Mouse (Mus musculus): ENCODE results near the gene Ndufb6.

Ndufb6 gene

DNA sequence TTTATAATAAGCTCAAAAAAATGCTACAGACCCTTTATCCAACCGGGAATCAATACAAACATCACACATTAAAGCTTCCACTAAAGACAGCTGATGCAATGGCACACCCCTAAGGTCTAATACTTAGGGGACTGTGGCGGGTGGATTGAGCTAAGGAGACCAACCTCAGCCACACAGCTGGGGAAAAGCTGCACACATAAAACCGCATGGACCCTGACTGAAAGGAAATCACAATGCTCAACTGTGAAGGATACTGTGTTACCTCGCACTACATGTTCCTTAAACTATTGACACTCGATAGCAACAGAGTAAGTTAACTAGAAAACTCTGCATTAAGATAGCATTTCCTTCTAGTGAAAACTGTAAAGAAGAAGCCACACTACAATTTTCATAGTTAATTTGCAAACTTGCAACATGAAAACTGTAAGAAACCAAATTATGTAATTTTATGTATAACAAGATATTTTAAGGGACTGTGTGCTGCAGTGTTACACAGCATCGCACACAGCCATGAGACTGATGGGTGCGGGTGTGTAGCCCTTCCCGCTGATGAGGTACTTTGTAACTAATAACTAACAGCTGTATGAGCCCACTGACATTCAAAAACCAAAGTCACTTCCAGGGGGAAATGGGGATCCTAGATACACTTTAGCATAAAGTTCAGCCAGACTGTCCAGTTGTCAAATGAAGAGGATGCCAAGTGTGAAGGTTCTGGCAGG, 24.7 kb downstream of the Ndufb6 start:
- no peak for DNase-seq (ENCODE audit: low spot score)

DNA sequence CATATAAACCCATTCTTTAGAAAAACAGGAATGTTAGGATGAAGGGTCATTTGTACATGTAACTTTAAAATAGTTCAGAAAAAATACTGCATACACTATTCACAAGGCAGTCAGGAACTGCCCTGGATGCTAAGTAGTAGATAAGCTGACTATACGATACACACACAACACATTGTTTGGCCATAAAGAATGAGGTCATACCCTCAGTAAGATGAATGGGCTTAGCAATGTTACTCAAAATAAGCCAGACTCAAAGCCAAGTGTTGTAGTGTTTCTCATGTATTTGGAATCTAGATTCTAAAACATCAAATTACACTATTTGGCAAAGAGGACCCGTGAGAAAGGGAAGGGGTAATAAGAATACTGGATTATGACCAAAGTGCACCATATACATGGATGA, 25.5 kb downstream of the Ndufb6 start:
- no peak for DNase-seq (ENCODE audit: low spot score)

DNA sequence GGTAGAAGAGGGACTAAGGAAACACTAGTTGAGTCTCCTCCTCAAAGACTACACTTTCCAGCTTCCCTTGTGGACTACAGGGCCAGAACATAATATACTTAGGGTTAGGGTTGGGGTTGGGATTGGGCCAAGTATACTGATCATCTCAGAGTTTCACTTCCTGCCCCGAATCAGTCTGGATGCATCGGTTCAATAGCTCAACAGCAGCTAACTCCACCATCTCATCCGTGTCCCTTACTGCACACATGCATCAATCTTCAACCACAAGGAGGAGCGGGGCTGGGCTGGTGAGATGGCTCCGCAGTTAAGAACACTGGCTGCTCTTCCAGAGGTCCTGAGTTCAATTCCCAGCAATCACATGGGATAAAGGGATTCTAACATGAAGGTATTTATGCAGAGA, 28.2 kb downstream of the Ndufb6 start:
- no peak for DNase-seq (ENCODE audit: low spot score)

DNA sequence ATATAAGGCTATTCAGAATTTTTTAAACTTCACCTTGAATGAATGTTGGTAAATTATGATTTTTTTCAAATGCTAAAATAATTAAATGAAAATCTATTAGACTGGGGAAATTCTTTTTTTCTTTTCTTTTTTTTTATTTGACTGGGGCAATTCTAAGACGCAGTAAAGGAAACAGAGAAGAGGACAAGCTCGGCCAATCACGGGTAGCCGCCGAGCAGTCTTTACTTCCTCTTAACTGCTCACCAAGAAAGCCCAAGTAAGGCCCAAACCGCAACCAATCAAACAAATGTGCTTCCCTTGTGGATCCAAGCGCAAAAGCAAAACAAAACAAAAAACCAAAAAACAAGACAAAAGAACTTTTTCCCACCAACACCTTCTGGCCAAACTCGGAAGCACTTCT, 35.2 kb downstream of the Ndufb6 start:
- DNase-seq (ENCODE audit: low spot score) = no peak

DNA sequence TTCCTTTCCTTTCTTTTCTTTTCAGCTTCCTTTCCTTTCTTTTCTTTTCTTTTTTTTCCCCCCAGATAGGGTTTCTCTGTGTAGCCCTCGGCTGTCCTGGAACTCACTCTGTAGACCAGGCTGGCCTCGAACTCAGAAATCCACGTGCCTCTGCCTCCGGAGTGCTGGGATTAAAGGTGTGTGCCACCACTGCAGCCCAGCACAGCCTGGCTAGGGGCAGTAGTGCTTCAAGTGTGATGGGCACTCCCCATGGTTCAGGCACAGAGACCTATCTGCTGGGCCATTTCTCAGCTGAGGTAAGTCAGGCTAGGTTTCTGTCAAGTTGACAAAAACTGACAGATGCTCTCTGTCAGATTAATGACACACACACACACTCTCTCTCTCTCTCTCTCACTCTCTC, 36.2 kb downstream of the Ndufb6 start:
- DNase-seq (ENCODE audit: low spot score) = no peak

DNA sequence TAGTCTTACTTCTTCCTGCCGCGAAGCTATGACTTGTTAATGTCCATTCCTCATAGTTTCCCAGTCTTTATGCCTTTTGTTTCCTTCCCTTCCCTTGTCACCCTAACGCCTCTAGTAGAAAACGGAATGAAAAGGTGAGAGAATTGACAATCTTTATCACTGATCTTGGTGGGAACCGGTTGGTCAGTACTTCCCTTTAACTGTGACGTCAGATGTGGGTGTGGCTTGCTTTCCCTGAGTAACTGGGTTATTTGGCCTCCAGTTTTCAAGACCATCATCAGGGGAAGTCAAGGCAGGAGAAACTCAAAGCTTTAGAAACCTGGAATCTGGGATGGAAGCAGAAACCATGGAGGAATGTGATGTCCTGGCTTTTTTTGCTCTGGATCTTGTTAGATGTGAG, 37.3 kb downstream of the Ndufb6 start:
- no peak for DNase-seq (ENCODE audit: low spot score)

DNA sequence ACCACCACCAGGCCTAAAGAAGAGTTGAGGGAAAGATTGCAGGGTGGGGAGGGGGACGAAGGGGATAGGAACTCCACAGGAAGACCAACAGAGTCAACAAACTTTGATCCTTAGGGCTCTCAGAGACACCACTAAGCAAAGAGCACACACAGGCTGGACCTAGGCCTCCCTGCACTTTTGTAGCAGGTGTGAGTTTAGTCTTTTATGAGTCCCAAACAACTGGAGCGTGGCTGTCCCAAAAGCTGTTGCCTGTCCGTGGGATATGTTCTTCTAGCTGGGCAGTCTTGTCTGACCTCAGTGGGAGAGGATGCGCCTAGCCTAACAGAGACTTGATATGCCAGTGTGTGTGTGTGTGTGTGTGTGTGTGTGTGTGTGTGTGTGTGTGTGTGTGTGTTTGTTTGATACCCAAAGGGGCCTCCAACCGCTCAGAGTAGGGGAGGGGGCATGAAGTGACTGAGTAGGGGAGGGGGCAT, 38.9 kb downstream of the Ndufb6 start:
- no peak for DNase-seq (ENCODE audit: low spot score)

DNA sequence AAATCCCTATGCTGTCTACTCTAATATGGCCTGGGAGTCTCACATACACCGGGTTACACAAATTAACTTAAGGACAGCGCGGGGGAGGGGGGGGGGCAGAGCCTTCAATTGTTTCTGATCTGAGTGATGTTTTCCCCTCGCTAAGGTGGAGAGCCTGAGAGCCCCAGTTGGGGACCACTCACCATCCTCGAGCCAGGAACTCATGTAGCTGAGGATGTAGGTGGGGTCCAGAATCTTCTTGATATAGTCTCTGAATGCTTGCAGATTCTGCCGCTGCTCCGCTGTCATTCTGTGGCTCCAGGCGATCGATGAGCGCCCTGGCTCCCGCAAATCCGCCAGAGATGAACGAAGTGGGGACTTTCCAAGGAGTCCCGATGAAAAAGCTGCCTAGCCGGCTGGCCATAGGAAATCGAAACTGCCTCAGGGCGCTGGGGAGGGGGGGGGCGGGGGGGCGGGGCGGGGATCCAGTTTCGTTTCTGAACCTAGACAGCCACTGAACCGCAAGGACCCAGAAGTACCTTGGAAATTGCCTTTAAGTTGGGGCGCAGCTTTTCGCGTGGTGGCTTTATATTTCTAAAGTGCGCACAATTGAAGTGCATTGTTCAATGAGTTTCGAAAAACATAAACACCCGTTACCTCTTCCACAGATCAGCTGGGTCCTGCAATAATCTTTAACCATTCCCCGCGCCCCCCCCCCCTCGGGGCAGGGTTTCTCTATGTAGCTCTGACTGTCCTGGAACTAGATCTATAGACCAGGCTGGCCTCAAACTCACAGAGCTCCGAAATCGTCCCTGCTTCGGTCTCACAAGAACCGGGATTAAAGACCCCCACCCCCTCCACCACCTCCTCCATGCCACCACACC, 39.6 kb downstream of the Ndufb6 start, which contains the start of gene Ddx58:
Ddx58 (minus strand) TSS at position 420 of the 863 bp plus-strand sequence.
- peak; percentile 15 for DNase-seq (ENCODE audit: low spot score)

DNA sequence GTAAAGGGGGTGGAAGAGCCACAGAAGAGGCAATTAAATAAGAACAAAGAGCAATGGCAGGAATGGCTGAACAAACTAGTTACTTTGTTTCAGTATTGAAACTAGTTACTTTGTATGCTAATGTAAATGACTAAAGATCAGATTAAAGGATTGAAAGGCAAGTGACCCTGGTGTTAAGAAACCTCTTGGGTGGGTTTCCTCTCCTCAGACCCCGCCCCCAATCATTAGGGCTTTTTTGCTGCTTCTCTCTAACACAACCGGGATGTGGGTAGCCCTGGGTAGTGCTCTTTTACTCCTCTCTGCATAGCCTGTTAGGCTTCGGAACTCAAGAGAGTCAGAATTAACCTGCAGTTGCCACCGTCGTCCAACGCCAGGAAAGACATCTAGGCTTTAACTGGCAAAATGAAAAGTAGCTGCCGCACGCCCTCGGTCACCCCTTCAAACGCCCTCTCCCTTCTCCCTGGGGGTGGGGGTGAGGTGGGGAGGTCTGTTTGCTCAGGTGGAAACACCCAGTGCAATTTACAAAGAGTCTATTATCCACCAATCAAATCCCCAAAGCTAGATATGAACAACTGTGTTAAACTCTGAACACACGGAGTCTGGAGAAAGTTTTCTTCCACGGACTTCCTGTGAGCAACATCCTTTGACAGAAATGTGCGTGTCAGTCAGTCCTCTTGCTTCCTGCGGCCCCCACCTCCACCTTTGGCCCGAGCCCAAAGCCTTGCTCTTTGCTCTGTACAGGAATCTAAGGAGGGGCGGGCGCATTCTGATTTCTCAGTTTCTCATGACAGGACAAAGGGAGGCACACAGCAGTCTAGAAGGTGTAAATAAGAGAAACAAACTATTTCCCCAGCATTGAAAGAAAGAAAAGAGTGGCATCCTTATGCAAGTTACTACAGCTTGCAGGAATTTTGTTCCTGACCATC, 40.5 kb downstream of the Ndufb6 start:
- peak; percentile 6 for DNase-seq (ENCODE audit: low spot score)

DNA sequence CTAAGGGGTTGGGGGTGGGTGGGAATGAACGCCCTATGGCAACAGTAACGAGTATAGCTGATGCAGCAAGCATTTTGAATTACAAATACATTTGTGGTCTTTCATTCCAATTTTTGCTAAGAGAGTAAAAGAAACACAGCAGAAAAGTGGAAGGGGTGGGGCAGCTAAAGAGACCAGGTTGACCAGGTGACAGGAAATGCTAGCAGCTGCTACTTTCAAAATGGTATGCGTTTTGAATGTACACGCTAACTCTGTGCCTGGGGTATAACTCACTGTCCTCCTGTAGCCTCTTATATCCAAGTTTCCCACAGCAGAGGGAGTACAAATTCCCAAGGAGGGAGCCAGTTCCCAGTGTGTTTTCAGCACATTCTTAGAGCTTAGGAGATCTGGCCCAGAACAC, 42.4 kb downstream of the Ndufb6 start:
- DNase-seq (ENCODE audit: low spot score) = no peak

DNA sequence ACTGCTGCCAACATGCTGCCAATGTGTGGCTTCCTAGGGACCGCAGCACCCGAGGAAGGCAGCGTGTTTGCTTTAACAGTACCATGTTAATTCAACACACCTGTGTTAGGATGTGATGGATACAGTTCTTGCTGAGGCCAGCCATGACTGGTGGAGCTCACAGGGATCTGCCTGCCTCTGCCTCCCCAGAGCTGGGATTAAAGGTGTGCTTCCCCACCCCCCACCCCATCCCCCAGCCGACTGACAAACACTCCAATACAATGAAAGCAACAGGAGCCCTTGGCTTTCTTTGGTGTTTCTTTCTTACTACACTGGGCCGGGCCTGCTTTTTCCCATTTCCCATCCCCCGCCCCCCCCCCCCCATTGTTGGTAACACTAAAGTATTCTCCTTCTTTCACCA, 45.0 kb downstream of the Ndufb6 start:
- no peak for DNase-seq (ENCODE audit: low spot score)

DNA sequence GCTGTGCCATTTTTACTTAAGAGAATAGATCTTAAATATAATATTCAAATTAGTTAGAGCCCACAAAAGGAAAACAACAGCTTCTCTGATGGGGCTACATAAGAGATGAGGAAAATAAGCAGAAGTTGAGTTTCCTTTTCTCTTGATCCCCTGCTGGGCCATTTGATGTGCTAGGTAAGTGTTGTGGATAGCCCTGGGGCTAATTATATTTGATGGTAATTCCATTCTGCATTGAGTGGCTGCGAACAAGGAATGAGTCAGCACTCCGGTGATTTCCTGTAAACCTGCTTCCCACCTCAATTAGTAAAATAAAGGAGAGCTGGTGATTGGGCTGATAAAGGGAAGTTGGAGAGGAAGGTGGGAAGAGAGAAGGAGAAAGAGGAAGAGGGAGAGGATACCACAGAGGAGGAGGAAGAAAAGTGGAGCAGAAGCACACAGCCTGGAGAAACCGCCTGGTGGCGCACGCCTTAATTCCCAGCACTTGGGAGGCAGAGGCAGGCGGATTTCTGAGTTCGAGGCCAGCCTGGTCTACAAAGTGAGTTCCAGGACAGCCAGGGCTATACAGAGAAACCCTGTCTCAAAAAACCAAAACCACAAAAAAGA, 46.1 kb downstream of the Ndufb6 start:
- no peak for DNase-seq (ENCODE audit: low spot score)

DNA sequence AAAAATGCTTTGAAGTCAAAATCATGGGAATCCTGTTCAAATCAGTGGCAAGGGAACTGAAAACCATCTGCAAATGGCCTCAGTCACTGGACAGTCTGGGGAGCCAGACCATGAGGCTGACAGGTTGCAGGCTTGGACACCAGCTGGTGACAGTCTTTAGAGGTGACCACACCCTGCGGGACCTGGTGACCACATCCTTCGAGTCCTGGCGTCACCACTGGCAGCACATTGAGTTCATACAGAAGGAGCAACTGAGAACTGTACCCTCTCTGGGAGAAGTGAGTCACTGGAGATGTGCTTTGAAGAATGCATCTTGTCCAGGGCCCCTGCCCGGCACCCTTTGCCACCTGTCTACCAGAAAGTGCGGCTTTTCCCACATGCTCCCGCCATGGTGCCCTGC, 49.5 kb downstream of the Ndufb6 start:
- DNase-seq (ENCODE audit: low spot score) = no peak

DNA sequence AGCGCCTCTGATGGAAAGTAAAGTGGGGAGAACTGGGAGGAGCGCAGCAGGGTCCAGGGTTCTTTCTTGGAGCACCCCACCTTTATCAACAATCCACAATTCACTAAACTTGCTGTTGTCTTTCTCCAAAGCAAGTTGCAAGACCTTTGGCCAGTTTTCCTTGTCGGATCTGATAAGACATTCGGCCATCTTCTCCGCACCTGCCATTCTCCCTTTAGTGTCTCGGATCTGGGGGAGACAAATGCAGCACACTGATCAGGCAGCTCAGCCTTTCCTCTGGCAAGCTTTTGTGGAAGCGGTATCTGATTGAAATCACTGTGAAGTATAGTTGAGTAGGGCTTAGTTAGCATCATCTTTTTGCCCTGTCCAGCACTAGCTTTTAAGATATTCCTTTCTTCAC, 51.3 kb downstream of the Ndufb6 start:
- DNase-seq (ENCODE audit: low spot score) = no peak

DNA sequence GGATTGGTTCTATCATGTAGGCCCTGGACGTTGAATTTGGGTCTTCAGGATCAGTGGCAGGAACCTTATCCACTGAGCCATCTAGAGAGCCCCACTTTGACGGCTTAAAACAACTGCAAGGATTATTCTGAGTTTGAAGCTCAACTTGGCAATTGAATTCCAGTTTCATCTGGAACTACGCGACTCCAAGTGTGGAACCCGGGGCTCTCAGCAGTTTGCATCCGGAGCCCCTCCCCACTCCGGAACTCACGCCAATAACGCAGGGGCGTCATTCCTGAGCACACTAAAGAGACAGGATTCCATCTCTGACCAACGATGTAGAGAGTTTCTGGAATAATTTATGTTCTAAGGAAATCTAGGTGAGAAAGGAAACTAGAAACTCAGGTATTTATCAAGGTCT, 52.1 kb downstream of the Ndufb6 start:
- DNase-seq (ENCODE audit: low spot score) = no peak

DNA sequence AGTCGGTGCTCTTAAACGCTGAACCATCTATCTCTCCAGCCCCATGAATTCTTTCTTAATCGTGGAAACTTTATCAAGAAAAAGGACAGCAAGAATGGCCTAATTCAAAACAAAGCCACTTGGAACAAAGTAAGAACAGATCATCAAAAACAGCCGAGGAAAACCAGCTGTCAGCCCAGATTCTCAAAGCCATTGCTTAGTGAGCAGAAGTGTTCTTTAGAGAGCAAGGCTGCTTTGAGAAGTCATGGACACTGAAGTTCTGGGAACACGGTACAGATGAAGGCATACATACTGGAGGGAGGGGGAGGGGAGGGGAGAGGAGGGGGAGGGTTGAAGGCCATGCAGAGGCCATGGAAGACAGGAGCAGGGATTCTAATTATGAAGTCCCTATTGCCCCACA, 53.1 kb downstream of the Ndufb6 start:
- DNase-seq (ENCODE audit: low spot score) = no peak

DNA sequence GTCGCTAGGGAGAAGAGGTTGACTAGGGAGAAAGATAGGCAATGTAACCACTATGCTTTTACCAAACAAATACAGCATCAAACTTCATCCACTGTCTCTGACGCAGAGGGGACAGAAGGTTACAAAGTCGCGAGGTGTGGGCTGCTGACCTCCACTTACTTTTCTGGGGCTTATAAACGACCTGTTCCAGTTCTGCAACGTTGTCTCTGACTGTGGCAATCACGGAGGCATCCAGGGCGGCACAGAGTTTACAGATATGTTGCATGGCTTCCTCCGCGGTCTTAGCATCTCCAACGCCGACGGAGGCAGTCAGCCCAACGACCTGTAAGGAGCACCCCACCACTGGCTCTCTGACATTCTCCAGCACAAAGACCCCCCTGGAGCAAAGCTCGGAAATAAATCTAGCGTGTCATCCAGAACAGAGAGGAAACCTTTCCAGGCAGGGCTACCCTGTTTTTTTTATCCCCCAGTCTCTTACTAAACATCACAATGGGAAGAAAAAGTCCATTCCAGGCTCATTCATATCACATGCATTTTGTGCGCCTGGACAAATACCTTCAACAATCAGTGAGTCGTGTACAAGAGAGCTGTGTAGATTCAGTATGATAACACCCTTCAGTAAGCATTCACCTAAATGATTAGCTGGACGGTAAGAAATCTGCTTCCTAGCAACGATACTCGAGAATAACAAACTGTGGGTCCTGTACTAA, 57.2 kb downstream of the Ndufb6 start:
- no peak for DNase-seq (ENCODE audit: low spot score)

DNA sequence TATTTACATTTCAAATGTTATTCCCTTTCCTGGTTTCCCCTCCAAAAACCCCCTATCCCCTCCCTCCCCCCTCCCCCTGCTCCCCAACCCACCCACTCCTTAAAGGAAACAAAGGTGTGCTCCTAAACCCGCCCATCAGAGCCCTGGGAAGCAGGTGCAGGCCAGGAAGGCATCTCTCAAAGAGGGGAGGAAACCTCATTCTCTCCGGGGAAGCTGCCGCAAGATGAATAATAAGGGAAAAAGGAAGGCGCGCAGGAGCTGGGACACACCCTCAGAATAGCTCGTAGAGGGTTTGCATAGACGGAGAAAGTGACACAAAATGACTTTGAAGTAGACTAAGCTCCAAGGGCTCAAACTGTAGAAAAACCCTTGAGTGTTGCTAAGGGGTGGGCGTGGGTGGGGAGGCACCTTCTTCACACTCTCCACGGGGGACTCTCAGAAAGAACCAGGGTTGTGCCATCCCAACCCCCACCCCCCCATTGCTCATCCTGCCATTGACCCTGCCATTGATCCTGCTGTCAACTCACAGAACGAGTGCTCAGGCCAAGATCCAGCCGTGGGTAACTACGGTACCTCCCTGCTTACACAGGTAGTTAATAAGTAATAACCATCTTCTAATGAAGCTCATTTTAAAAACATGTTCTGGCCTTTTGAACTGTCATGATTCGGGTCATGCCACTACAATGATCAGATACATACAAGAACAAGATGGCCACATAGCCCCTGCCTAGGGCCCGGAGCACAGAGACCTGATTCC, 58.0 kb downstream of the Ndufb6 start:
- DNase-seq (ENCODE audit: low spot score) = no peak

Data from ovary, postnatal 10 days (tissue).